Mouse (Mus musculus) CH12.LX (cell line): ENCODE data around the gene Samsn1. TPM values are rescaled to one million over a fixed set of nuclear protein-coding genes. Genes with fewer than 3 reads are reported as not detected.

ENCODE experiments used
- DNase-seq: peaks from one replicate; pipeline ENCODE4 v3.0.0-alpha.2; 2013; ENCODE audit errors: extremely low read depth
- H3K27ac ChIP-seq: 2 replicates; pipeline ENCODE4 v1.5.1; 2012; ENCODE audit warnings: low read depth, mild to moderate bottlenecking, control low read depth, moderate library complexity; ENCODE audit not compliant: insufficient read depth
- H3K27me3 ChIP-seq: replicated peaks from 2 replicates; pipeline ENCODE3; 2012; ENCODE audit warnings: inconsistent platforms
- H3K36me3 ChIP-seq, 2 experiments: replicated peaks in 1 of 2; 2 replicates each; pipeline versions ENCODE3 to v1.6.1; 2012; ENCODE audit warnings: inconsistent platforms in 1 of 2, low read length in 1 of 2, mild to moderate bottlenecking in 1 of 2, mixed read lengths in 1 of 2, moderate library complexity in 1 of 2; ENCODE audit not compliant: control insufficient read depth in 1 of 2, insufficient read depth in 1 of 2
- H3K4me1 ChIP-seq, 2 experiments: 2 replicates each; pipeline ENCODE4 v1.6.1; 2012; ENCODE audit warnings: inconsistent platforms in 1 of 2, moderate library complexity in 1 of 2; ENCODE audit not compliant: insufficient read depth in 2 of 2, control insufficient read depth in 1 of 2
- H3K4me2 ChIP-seq: 2 replicates; pipeline ENCODE4 v1.6.1; 2012; ENCODE audit warnings: low read depth, mild to moderate bottlenecking, control low read depth; ENCODE audit not compliant: poor library complexity, insufficient read depth, severe bottlenecking
- H3K4me3 ChIP-seq, 3 experiments: fragments of 150-350 bp in 1 of 3; sonication (generic) in 1 of 3; replicated peaks in 1 of 3; 2 replicates each; pipeline versions ENCODE3 to v1.5.1; 2011 to 2012; ENCODE audit warnings: low read depth in 2 of 3, low read length in 2 of 3, mild to moderate bottlenecking in 2 of 3, moderate library complexity in 2 of 3, control low read depth in 1 of 3, improper control_type of control experiment in 1 of 3, inconsistent platforms in 1 of 3, mixed read lengths in 1 of 3; ENCODE audit not compliant: poor library complexity in 1 of 3
- H3K79me2 ChIP-seq: replicated peaks from 2 replicates; pipeline ENCODE4 v1.6.1; 2012; ENCODE audit warnings: mild to moderate bottlenecking, moderate library complexity; ENCODE audit not compliant: control insufficient read depth, poor library complexity, insufficient read depth, severe bottlenecking; ENCODE audit errors: extremely low read depth
- H3K9ac ChIP-seq: 2 replicates; pipeline ENCODE4 v1.6.1; 2012; ENCODE audit warnings: low read depth, mild to moderate bottlenecking, control low read depth, moderate library complexity; ENCODE audit not compliant: insufficient read depth
- H3K9me3 ChIP-seq: replicated peaks from 2 replicates; pipeline ENCODE3; 2012; ENCODE audit warnings: low read length, inconsistent platforms, mixed read lengths
- CHD1 ChIP-seq: IDR thresholded peaks from 2 replicates; pipeline ENCODE4 v1.6.1; 2012; ENCODE audit warnings: low read depth, low read length, improper control_type of control experiment, inconsistent platforms
- CHD2 ChIP-seq: IDR thresholded peaks from 2 replicates; pipeline ENCODE4 v1.6.1; 2011; ENCODE audit warnings: low read length, improper control_type of control experiment
- EP300 ChIP-seq: IDR thresholded peaks from 2 replicates; pipeline ENCODE4 v1.6.1; 2011; ENCODE audit warnings: low read length, improper control_type of control experiment
- ETS1 ChIP-seq: conservative IDR thresholded peaks from 2 replicates; pipeline ENCODE4 v1.6.1; 2012; ENCODE audit warnings: low read depth, mild to moderate bottlenecking, inconsistent platforms, low read length, improper control_type of control experiment, moderate library complexity
- IRF4 ChIP-seq: IDR thresholded peaks from 2 replicates; pipeline ENCODE4 v1.6.1; 2014; ENCODE audit warnings: low read depth, mild to moderate bottlenecking, inconsistent platforms, low read length, improper control_type of control experiment
- JUN ChIP-seq: IDR thresholded peaks from 2 replicates; pipeline ENCODE4 v1.6.1; 2011; ENCODE audit warnings: low read depth, mild to moderate bottlenecking, low read length, improper control_type of control experiment, moderate library complexity; ENCODE audit not compliant: insufficient read depth
- JUND ChIP-seq: conservative IDR thresholded peaks from 2 replicates; pipeline ENCODE4 v1.6.1; 2011; ENCODE audit warnings: low read depth, low read length, improper control_type of control experiment
- MAFK ChIP-seq: IDR thresholded peaks from 2 replicates; pipeline ENCODE4 v1.6.1; 2011; ENCODE audit warnings: low read length, improper control_type of control experiment; ENCODE audit not compliant: insufficient replicate concordance
- MAX ChIP-seq: IDR thresholded peaks from 2 replicates; pipeline ENCODE4 v1.6.1; 2011; ENCODE audit warnings: low read length, improper control_type of control experiment
- MAZ ChIP-seq: IDR thresholded peaks from 2 replicates; pipeline ENCODE4 v1.6.1; 2012; ENCODE audit warnings: low read depth, mild to moderate bottlenecking, inconsistent platforms, low read length, improper control_type of control experiment, moderate library complexity
- MYC ChIP-seq: IDR thresholded peaks from 2 replicates; pipeline ENCODE4 v1.6.1; 2011; ENCODE audit warnings: low read depth, mild to moderate bottlenecking, improper control_type of control experiment, low read length
- NELFE ChIP-seq: IDR thresholded peaks from 2 replicates; pipeline ENCODE4 v1.6.1; 2011; ENCODE audit warnings: low read depth, low read length, improper control_type of control experiment
- RCOR1 ChIP-seq: conservative IDR thresholded peaks from 2 replicates; pipeline ENCODE4 v1.6.1; 2012; ENCODE audit warnings: low read depth, mild to moderate bottlenecking, inconsistent platforms, low read length, improper control_type of control experiment
- SIN3A ChIP-seq: IDR thresholded peaks from 2 replicates; pipeline ENCODE4 v1.6.1; 2012; ENCODE audit warnings: low read length, improper control_type of control experiment, inconsistent platforms
- UBTF ChIP-seq: IDR thresholded peaks from 2 replicates; pipeline ENCODE4 v1.6.1; 2012; ENCODE audit warnings: low read depth, mild to moderate bottlenecking, inconsistent platforms, low read length, improper control_type of control experiment, moderate library complexity
- USF1 ChIP-seq: IDR thresholded peaks from 2 replicates; pipeline ENCODE4 v1.6.1; 2014; ENCODE audit warnings: low read depth, mild to moderate bottlenecking, inconsistent platforms, low read length, improper control_type of control experiment
- ZC3H11A ChIP-seq: IDR thresholded peaks from 2 replicates; pipeline ENCODE4 v1.6.1; 2012; ENCODE audit warnings: low read depth, mild to moderate bottlenecking, inconsistent platforms, low read length, improper control_type of control experiment
- ZKSCAN1 ChIP-seq: IDR thresholded peaks from 2 replicates; pipeline ENCODE4 v1.6.1; 2012; ENCODE audit warnings: low read depth, inconsistent platforms, low read length, improper control_type of control experiment, borderline replicate concordance
- ZMIZ1 ChIP-seq: IDR thresholded peaks from 2 replicates; pipeline ENCODE4 v1.6.1; 2012; ENCODE audit warnings: low read depth, mild to moderate bottlenecking, inconsistent platforms, low read length, improper control_type of control experiment
- dilution Hi-C: fragments of 300-500 bp; cut with MboI; formaldehyde crosslinking; loops from 2 replicates; pipeline ENCODE4 v1.14.3; 2020; ENCODE audit warnings: low sequenced_read_pairs; ENCODE audit not compliant: extremely low pct_unique_long_range_greater_than_20kb, extremely low pct_ligation_motif_present
- in situ Hi-C: fragments of 300-500 bp; cut with MboI; formaldehyde crosslinking; loops from 3 replicates; pipeline ENCODE4 v1.14.3; 2019; ENCODE audit warnings: low sequenced_read_pairs, low pct_ligation_motif_present, low pct_unique_long_range_greater_than_20kb, mixed read lengths
- polyA plus RNA-seq: library from polyadenylated mRNA; unstranded; fragments of >175 nt; gene quantifications from 2 replicates; pipeline ENCODE4 v1.2.1, GENCODE M21; 2012; ENCODE audit warnings: low read depth; ENCODE audit not compliant: insufficient read length
- total RNA-seq, 2 experiments: library from RNA; depleted of rRNA; stranded (reverse); fragments of 300-350 nt in 1 of 2; fragments of >200 nt in 1 of 2; gene quantifications; 2 replicates each; pipeline ENCODE4 v1.2.3; 2012 to 2014

The Samsn1 gene
- total and polyA plus RNA-seq, 3 experiments = 27.7 to 76.9 (median 29.6) TPM

DNA sequence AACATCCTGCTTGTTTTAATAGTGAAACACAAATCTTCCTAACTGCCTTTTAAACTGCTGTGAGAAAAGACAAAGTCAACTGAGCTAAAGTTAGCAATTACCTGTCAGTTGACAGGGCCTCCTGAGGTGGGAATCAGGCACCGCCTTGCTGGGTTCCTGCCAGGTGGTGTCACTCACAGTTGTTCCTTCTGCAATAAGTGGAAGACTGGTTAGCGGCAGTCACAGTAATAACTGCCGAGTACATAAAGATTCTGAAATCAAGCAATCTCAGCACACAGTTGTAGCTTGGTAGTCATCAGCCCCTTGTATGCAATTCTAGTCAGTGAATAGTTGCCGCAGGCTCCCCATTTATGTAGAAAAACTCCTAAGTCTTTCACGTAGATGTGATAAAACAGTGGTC lies 44.3 kb downstream of the Samsn1 start:
- no peaks in the 10 kb centered on the region for H3K4me1 ChIP-seq
- H3K36me3 ChIP-seq = no peaks in the 10 kb centered on the region
- H3K79me2 ChIP-seq = no peaks in the 10 kb centered on the region; the same call in 1 of the 2 replicates
- dilution Hi-C loops = no loop called here
- H3K4me3 ChIP-seq = no peak overlapping the region
- no peak overlapping the region for H3K9ac ChIP-seq
- DNase-seq = no peak
- no peaks in the 10 kb centered on the region for H3K27me3 ChIP-seq
- no peak overlapping the region for H3K27ac ChIP-seq
- peaks cover 4% of the 10 kb centered on the region for H3K9me3 ChIP-seq
- TF ChIP-seq RCOR1 = no peak
- TF ChIP-seq MAX = no peak
- no peak for TF ChIP-seq IRF4
- TF ChIP-seq MAFK = no peak
- TF ChIP-seq USF1 = no peak
- TF ChIP-seq NELFE = no peak
- no peak for TF ChIP-seq ZMIZ1
- TF ChIP-seq SIN3A = no peak
- TF ChIP-seq CHD2 = no peak
- TF ChIP-seq JUN = no peak
- TF ChIP-seq JUND = no peak
- TF ChIP-seq CHD1 = no peak
- TF ChIP-seq UBTF = no peak
- no peak for TF ChIP-seq ZC3H11A
- TF ChIP-seq MAZ = no peak
- no peak overlapping the region for H3K4me2 ChIP-seq
- in situ Hi-C loops = no loop called here

DNA sequence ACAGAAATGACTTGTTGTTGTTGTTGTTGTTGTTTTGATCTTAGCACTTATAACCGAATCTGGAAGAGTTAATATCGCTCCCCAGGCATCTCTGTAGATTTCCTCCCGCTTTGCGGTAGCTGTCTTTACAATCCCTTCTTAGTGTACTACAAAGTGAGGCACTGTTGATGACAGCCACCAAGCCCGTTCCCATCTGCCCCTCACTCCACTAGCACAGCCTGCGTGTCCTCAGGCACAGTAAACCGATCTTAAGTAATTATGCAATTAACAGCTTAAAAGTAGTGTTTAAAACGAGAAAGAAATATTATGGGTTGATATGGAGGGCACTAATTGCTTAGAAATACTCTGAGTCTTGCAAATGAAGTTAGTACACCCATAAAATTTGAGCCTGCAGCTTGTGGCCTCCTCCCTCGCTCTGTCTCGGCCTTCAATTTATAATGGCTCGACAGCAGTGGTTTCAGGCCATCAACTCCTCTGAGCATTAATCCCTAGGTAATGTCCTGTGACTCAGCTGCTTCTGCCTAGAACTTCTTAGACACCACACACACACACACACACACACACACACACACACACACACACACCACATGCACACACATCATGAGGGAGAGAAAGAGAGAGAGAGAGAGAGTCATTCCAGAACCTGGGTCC lies 46.3 kb downstream of the Samsn1 start:
- dilution Hi-C loops = no loop called here
- Histone ChIP-seq H3K4me1 (no peaks in the 10 kb centered on the region), H3K4me3 (no peak overlapping the region), H3K79me2 (no peaks in the 10 kb centered on the region), H3K9ac (no peak overlapping the region), H3K9me3 (peaks cover 4% of the 10 kb centered on the region), H3K36me3 (no peaks in the 10 kb centered on the region), H3K27me3 (no peaks in the 10 kb centered on the region), H3K4me2 (no peak overlapping the region), H3K27ac (no peak overlapping the region)
- no peak for DNase-seq
- in situ Hi-C loops = no loop called here
- TF ChIP-seq RCOR1 = no peak
- no peak for TF ChIP-seq ZKSCAN1
- no peak for TF ChIP-seq MYC
- TF ChIP-seq ETS1 = no peak
- no peak for TF ChIP-seq IRF4
- no peak for TF ChIP-seq EP300
